Mouse (Mus musculus) megakaryocyte, embryonic 14.5 days (primary cell): ENCODE measurements around the gene Pde4d.

ENCODE experiments used
- FLI1 ChIP-seq: IDR thresholded peaks from 2 replicates; pipeline ENCODE4 v1.6.1; 2012; ENCODE audit warnings: low read length, inconsistent platforms, mixed read lengths
- GATA1 ChIP-seq: IDR thresholded peaks from 3 replicates; pipeline ENCODE4 v1.6.1; 2012; ENCODE audit warnings: mixed read lengths, low read length, inconsistent platforms, borderline replicate concordance

GRCm38 (mm10) chr13:109074078-109074477 is 624.3 kb downstream of the Pde4d start:
- TF ChIP-seq FLI1 (no peak), GATA1 (no peak)
